Mouse (Mus musculus) midbrain, embryonic 11.5 days (tissue): ENCODE measurements around the gene Ptcra. TPM values are rescaled to one million over a fixed set of nuclear protein-coding genes. Genes with fewer than 3 reads are reported as not detected.

Source experiments
- ATAC-seq: fragments of 200-750 bp; cut with Nextera tagmentation; 2 replicates; pipeline ENCODE4 v1.8.0; 2017; ENCODE audit warnings: moderate TSS enrichment, moderate library complexity; ENCODE audit not compliant: low FRiP score
- DNase-seq: peaks from one replicate; pipeline ENCODE4 v3.0.0; 2015; ENCODE audit warnings: low spot score; ENCODE audit errors: missing footprints
- H3K27ac ChIP-seq: fragments of 300-500 bp; sonication (generic); 2 replicates; pipeline ENCODE4 v1.5.1; 2014; ENCODE audit warnings: low read depth, low read length
- H3K27me3 ChIP-seq: fragments of 300-500 bp; sonication (generic); 2 replicates; pipeline ENCODE4 v1.6.1; 2014; ENCODE audit warnings: mild to moderate bottlenecking, low read length, moderate library complexity, mixed read lengths; ENCODE audit not compliant: control insufficient read depth, insufficient read depth
- H3K36me3 ChIP-seq: fragments of 300-500 bp; sonication (generic); 2 replicates; pipeline ENCODE4 v1.6.1; 2014; ENCODE audit warnings: mild to moderate bottlenecking, low read length, moderate library complexity, mixed read lengths; ENCODE audit not compliant: control insufficient read depth, insufficient read depth
- H3K4me1 ChIP-seq: fragments of 300-500 bp; sonication (generic); 2 replicates; pipeline ENCODE4 v1.6.1; 2014; ENCODE audit warnings: low read length; ENCODE audit not compliant: control insufficient read depth, insufficient read depth
- H3K4me2 ChIP-seq: fragments of 300-500 bp; sonication (generic); 2 replicates; pipeline ENCODE4 v1.6.1; 2014; ENCODE audit warnings: mild to moderate bottlenecking, moderate library complexity
- H3K4me3 ChIP-seq: fragments of 300-500 bp; sonication (generic); 2 replicates; pipeline ENCODE4 v1.5.1; 2014; ENCODE audit warnings: low read depth, low read length
- H3K9ac ChIP-seq: fragments of 300-500 bp; sonication (generic); 2 replicates; pipeline ENCODE4 v1.6.1; 2014; ENCODE audit warnings: low read length
- H3K9me3 ChIP-seq: fragments of 300-500 bp; sonication (generic); 2 replicates; pipeline ENCODE4 v1.6.1; 2016; ENCODE audit warnings: low read length; ENCODE audit not compliant: control insufficient read depth
- WGBS: fragments of 180-500 bp; shearing (Covaris S2); extraction: QIAGEN DNeasy Blood & Tissue Kit; methylation state at CpG from one replicate; pipeline ENCODE4 v1.1.7; 2014; 5-methylcytosine and 5-hydroxymethylcytosine counted together
- polyA plus RNA-seq: library from polyadenylated mRNA; unstranded; fragments of >200 nt; fragmentation: Nextera tagmentation; extraction: Ambion mirVana; gene quantifications from 2 replicates; pipeline ENCODE4 v1.2.1, GENCODE M21; 2014

The Ptcra gene
- polyA plus RNA-seq = 0.48 and 0.70 TPM in 2 replicates

GRCm38 (mm10) chr17:46763544-46763943 lies at the start of gene Ptcra:
Ptcra (minus strand) TSS chr17:46763712.
- no peak within 1 kb of the TSS for H3K4me2 ChIP-seq
- no peaks in the 10 kb centered on the region for H3K4me1 ChIP-seq
- no peak within 1 kb of the TSS for H3K9ac ChIP-seq
- H3K36me3 ChIP-seq = no peaks in the 10 kb centered on the region
- no peak within 1 kb of the TSS for H3K4me3 ChIP-seq
- no peaks in the 10 kb centered on the region for H3K9me3 ChIP-seq
- 49% methylated on average over 2 of the region's 2 CpGs for WGBS
- H3K27ac ChIP-seq = no peak within 1 kb of the TSS
- ATAC-seq (no peak), DNase-seq (peak; percentile 66)
- no peaks in the 10 kb centered on the region for H3K27me3 ChIP-seq

- ATAC-seq (no peak), DNase-seq (no peak)
- Histone ChIP-seq H3K9ac (no peak overlapping the region), H3K36me3 (peaks cover 5% of the 10 kb centered on the region), H3K4me1 (no peaks in the 10 kb centered on the region; the same call in 1 of the 2 replicates), H3K4me3 (no peak overlapping the region), H3K4me2 (no peak overlapping the region), H3K27me3 (no peaks in the 10 kb centered on the region), H3K27ac (no peak overlapping the region), H3K9me3 (no peaks in the 10 kb centered on the region)
- WGBS = 92% methylated on average over 1 of the region's 1 CpGs
Observed at GRCm38 (mm10) chr17:46812442-46812841, 48.9 kb upstream of the Ptcra start.

DNA sequence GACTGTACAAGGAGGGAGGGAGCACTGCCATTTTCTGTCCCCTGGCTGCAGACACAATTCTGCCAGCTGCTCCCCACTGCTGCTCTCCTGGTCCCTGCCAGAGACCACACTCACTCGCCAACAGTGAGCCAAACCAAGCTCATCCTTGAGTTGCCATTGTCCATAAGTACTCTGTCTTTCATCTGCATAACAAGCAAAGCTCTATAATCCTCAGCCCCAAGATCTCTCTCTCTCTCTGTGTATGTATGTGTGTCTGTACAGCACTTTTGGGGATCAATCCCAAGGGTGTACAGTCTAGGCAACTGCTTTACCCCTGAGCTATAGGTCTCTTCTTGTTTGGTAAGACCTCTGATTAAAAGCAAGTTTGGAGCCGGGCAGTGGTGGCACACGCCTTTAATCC lies 47.2 kb upstream of the Ptcra start:
- no peak overlapping the region for H3K9ac ChIP-seq
- H3K27me3 ChIP-seq = no peaks in the 10 kb centered on the region
- no peaks in the 10 kb centered on the region; the same call in 1 of the 2 replicates for H3K4me1 ChIP-seq
- no peak for ATAC-seq
- WGBS = 82% methylated on average over 3 of the region's 3 CpGs
- DNase-seq = no peak
- H3K9me3 ChIP-seq = no peaks in the 10 kb centered on the region
- no peak overlapping the region for H3K27ac ChIP-seq
- H3K4me3 ChIP-seq = no peak overlapping the region
- H3K36me3 ChIP-seq = peaks cover 10% of the 10 kb centered on the region
- H3K4me2 ChIP-seq = no peak overlapping the region

DNA sequence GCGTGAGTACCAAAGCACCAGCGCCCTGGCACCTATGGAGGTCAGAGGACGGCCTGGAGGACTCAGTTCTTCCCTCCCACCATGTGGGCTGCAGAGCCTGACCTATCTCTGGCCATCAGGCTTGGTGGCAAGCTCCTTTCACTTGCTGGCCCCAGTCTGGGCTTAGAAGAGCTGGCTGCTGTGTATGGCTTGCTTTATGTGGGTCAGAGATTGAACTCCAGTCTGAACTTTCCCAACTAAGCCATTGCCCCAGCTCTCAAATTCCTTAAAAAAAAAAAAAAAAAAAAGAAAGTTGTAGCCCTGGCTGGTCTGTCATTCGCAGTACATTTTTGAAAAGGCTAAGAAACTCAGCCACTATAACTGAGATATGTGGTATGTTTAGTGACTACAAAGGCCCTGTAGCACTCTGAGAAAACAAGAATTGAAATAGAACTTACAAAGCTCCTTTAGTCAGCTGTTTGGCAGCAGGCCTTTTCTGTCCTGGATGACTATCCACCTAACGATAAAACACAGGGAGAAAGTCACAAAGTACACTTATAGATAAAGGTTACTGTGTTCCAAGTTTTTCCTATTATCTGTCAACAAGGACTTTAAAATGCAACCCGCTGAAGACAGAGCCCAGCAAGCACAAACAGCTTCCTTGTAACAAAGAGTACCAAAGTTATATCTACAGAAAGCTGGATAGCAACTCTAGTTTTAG lies 45.8 kb upstream of the Ptcra start:
- DNase-seq (no peak), ATAC-seq (no peak)
- no peaks in the 10 kb centered on the region; the same call in 1 of the 2 replicates for H3K4me1 ChIP-seq
- H3K27me3 ChIP-seq = no peaks in the 10 kb centered on the region
- no peak overlapping the region for H3K9ac ChIP-seq
- 92% methylated on average over 6 of the region's 6 CpGs for WGBS
- no peak overlapping the region for H3K27ac ChIP-seq
- H3K4me3 ChIP-seq = no peak overlapping the region
- no peaks in the 10 kb centered on the region for H3K9me3 ChIP-seq
- H3K36me3 ChIP-seq = peaks cover 10% of the 10 kb centered on the region
- no peak overlapping the region for H3K4me2 ChIP-seq

GRCm38 (mm10) chr17:46808376-46808775 lies 44.9 kb upstream of the Ptcra start:
- Histone ChIP-seq H3K36me3 (peaks cover 10% of the 10 kb centered on the region), H3K27me3 (no peaks in the 10 kb centered on the region), H3K9ac (no peak overlapping the region), H3K4me2 (no peak overlapping the region), H3K9me3 (no peaks in the 10 kb centered on the region), H3K4me1 (no peaks in the 10 kb centered on the region; the same call in 1 of the 2 replicates), H3K4me3 (no peak overlapping the region), H3K27ac (no peak overlapping the region)
- WGBS = 94% methylated on average over 10 of the region's 10 CpGs
- DNase-seq (no peak), ATAC-seq (no peak)

DNA sequence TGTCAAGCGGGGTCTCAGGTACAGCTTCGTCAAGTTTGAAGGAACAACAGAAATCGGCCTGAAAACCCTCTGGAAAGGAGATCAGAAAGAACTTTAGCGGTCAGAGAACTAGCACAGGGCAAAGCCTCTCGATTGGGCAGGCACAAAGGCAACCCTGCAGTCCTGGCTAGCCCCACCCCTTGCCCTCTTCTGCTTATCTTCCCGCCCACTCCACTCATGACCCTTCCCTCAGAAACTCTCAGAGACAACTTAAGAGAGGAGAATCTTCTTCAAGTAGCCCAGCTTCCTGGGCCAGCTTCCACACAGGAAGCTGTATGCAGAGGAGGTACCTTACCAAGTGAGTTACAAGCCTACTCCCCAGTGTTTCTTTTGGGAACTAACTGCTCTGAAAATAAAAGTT lies 38.2 kb upstream of the Ptcra start:
- Histone ChIP-seq H3K27ac (no peak overlapping the region), H3K36me3 (peaks cover 8% of the 10 kb centered on the region; the same call in 1 of the 2 replicates), H3K9ac (no peak overlapping the region), H3K27me3 (no peaks in the 10 kb centered on the region), H3K4me3 (no peak overlapping the region), H3K4me1 (no peaks in the 10 kb centered on the region; the same call in 1 of the 2 replicates), H3K4me2 (no peak overlapping the region), H3K9me3 (no peaks in the 10 kb centered on the region)
- no peak for DNase-seq
- 89% methylated on average over 6 of the region's 6 CpGs for WGBS
- ATAC-seq = no peak

GRCm38 (mm10) chr17:46799680-46800079 lies 36.2 kb upstream of the Ptcra start:
- no peak overlapping the region for H3K4me3 ChIP-seq
- H3K27ac ChIP-seq = no peak overlapping the region
- H3K4me1 ChIP-seq = no peaks in the 10 kb centered on the region; the same call in 1 of the 2 replicates
- 79% methylated on average over 10 of the region's 10 CpGs for WGBS
- no peak overlapping the region for H3K4me2 ChIP-seq
- H3K27me3 ChIP-seq = no peaks in the 10 kb centered on the region
- peaks cover 2% of the 10 kb centered on the region; the same call in 1 of the 2 replicates for H3K36me3 ChIP-seq
- no peak overlapping the region for H3K9ac ChIP-seq
- DNase-seq (no peak), ATAC-seq (no peak)
- H3K9me3 ChIP-seq = no peaks in the 10 kb centered on the region

GRCm38 (mm10) chr17:46797386-46797785 lies 33.9 kb upstream of the Ptcra start:
- WGBS = 26% methylated on average over 5 of the region's 8 CpGs
- H3K27ac ChIP-seq = no peak overlapping the region
- no peaks in the 10 kb centered on the region for H3K9me3 ChIP-seq
- no peaks in the 10 kb centered on the region; the same call in 1 of the 2 replicates for H3K4me1 ChIP-seq
- no peaks in the 10 kb centered on the region for H3K27me3 ChIP-seq
- no peak for ATAC-seq
- H3K4me2 ChIP-seq = no peak overlapping the region
- H3K36me3 ChIP-seq = peaks cover 2% of the 10 kb centered on the region; the same call in 1 of the 2 replicates
- H3K4me3 ChIP-seq = no peak overlapping the region
- H3K9ac ChIP-seq = no peak overlapping the region
- no peak for DNase-seq

DNA sequence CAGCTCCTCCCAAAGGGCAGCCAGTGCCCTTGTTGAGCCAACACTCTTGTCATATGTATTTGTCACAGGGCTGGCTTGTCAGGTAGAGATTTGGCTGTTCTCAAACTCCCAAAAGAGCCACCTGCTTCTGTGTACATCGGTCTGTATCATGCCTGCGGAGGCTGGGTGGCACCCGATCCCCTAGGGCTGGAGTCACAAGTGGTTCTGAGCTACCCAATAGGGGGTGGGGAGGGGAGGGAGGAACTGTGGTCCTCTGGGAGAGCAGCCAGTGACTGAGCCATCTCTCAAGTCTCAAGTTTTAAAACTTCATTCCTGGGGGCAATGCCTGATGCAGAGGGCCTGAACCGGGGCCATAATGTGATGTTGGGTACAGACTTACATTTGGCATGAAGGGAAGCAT lies 33.2 kb upstream of the Ptcra start:
- H3K4me2 ChIP-seq = no peak overlapping the region
- H3K4me3 ChIP-seq = no peak overlapping the region
- H3K27me3 ChIP-seq = no peaks in the 10 kb centered on the region
- no peak overlapping the region for H3K9ac ChIP-seq
- DNase-seq (no peak), ATAC-seq (no peak)
- H3K4me1 ChIP-seq = no peaks in the 10 kb centered on the region; the same call in 1 of the 2 replicates
- WGBS = 87% methylated on average over 4 of the region's 4 CpGs
- H3K36me3 ChIP-seq = peaks cover 2% of the 10 kb centered on the region; the same call in 1 of the 2 replicates
- no peak overlapping the region for H3K27ac ChIP-seq
- no peaks in the 10 kb centered on the region for H3K9me3 ChIP-seq
